Mouse (Mus musculus): ENCODE results near the gene Nfam1. TPM values are rescaled to one million over a fixed set of nuclear protein-coding genes. Genes with fewer than 3 reads are reported as not detected.

The Nfam1 gene
- total and polyA plus RNA-seq, 3 experiments, result 7.4 to 10.5 TPM; not detected in 1

- H3K27ac ChIP-seq (ENCODE audit: control insufficient read depth, low read depth, low read length), result no peak overlapping the region
- H3K79me2 ChIP-seq (ENCODE audit: control insufficient read depth, insufficient read depth, low read length, poor library complexity), result no peaks in the 10 kb centered on the region
- no peaks in the 10 kb centered on the region for H3K36me3 ChIP-seq (ENCODE audit: control insufficient read depth in 1 of 2, insufficient read depth in 2 of 2, low read length in 2 of 2)
- H3K9ac ChIP-seq (ENCODE audit: control insufficient read depth, low read depth, low read length, poor library complexity, severe bottlenecking), result peak overlapping the region; percentile 30; the same call in 1 of the 2 replicates
- TF ChIP-seq TCF12 (IDR thresholded peaks at IDR 0.05; ENCODE audit: low read depth, low read length), result no peak
- TF ChIP-seq MAFK (IDR thresholded peaks at IDR 0.05; ENCODE audit: borderline replicate concordance, low read depth, low read length), result no peak
- TF ChIP-seq ELF1 (IDR thresholded peaks at IDR 0.05; ENCODE audit: low read depth, low read length), result no peak
- TF ChIP-seq GABPA (IDR thresholded peaks at IDR 0.05; ENCODE audit: low read depth, low read length), result no peak
- no peak for TF ChIP-seq USF1 (IDR thresholded peaks at IDR 0.05; ENCODE audit: low read depth, low read length)
- no peak for TF ChIP-seq E2F4 (IDR thresholded peaks at IDR 0.05; ENCODE audit: borderline replicate concordance, low read depth, low read length)
- no peak for TF ChIP-seq MAX (IDR thresholded peaks at IDR 0.05; ENCODE audit: low read length)
- TF ChIP-seq ZC3H11A (IDR thresholded peaks at IDR 0.05; ENCODE audit: low read depth, low read length), result no peak
- no peak for TF ChIP-seq POLR2AphosphoS2 (IDR thresholded peaks at IDR 0.05; ENCODE audit: low read length)
- no peak for TF ChIP-seq MAZ (IDR thresholded peaks at IDR 0.05; ENCODE audit: low read depth, low read length)
- no peak for TF ChIP-seq ETS1 (IDR thresholded peaks at IDR 0.05; ENCODE audit: low read depth, low read length)
- TF ChIP-seq MEF2A (IDR thresholded peaks at IDR 0.05; ENCODE audit: extremely low read depth, insufficient replicate concordance, low read depth, low read length, poor library complexity, severe bottlenecking), result no peak
- no peak for TF ChIP-seq MYC (IDR thresholded peaks at IDR 0.05; ENCODE audit: low read depth, low read length)
- no peak for TF ChIP-seq ZKSCAN1 (IDR thresholded peaks at IDR 0.05; ENCODE audit: low read depth, low read length)
- no peak for TF ChIP-seq SMC3 (IDR thresholded peaks at IDR 0.05; ENCODE audit: low read depth, low read length)
- TF ChIP-seq POLR2AphosphoS5 (IDR thresholded peaks at IDR 0.05; ENCODE audit: borderline replicate concordance, low read depth, low read length), result no peak
- no peak for TF ChIP-seq BHLHE40 (IDR thresholded peaks at IDR 0.05; ENCODE audit: borderline replicate concordance, low read depth, low read length)
- H3K4me1 ChIP-seq (ENCODE audit: control insufficient read depth in 1 of 2, insufficient read depth in 2 of 2, low read length in 2 of 2), result peaks cover 0 to 10% of the 10 kb centered on the region in 2 experiments; a peak in 2 of 4 replicates
- peak overlapping the region; percentile 30 to 68 for H3K4me3 ChIP-seq (ENCODE audit: control insufficient read depth in 1 of 2, insufficient read depth in 1 of 2, low read depth in 2 of 2, low read length in 2 of 2)
- no peaks in the 10 kb centered on the region for H3K9me3 ChIP-seq (replicated peaks; ENCODE audit: insufficient read depth, low read length)
- DNase-seq (ENCODE audit: low read depth, low spot score), result no peak
- peaks cover 0 to 2% of the 10 kb centered on the region in 2 experiments; a peak in 2 of 4 replicates for H3K27me3 ChIP-seq (ENCODE audit: control insufficient read depth in 1 of 2, insufficient read depth in 2 of 2, low read length in 2 of 2)
These were observed 45.9 kb downstream of the Nfam1 start for GRCm38 (mm10) chr15:82987014-82987731.

GRCm38 (mm10) chr15:82984574-82984973, 48.5 kb downstream of the Nfam1 start:
- H3K79me2 ChIP-seq (ENCODE audit: control insufficient read depth, insufficient read depth, low read length, poor library complexity), result no peaks in the 10 kb centered on the region
- no peak for TF ChIP-seq MYC (IDR thresholded peaks at IDR 0.05; ENCODE audit: low read depth, low read length)
- TF ChIP-seq RAD21 (IDR thresholded peaks at IDR 0.05; ENCODE audit: low read depth, low read length), result no peak
- TF ChIP-seq USF1 (IDR thresholded peaks at IDR 0.05; ENCODE audit: low read depth, low read length), result no peak
- TF ChIP-seq GABPA (IDR thresholded peaks at IDR 0.05; ENCODE audit: low read depth, low read length), result no peak
- TF ChIP-seq TAL1 (IDR thresholded peaks at IDR 0.05; ENCODE audit: low read length), result no peak
- no peak for TF ChIP-seq HCFC1 (IDR thresholded peaks at IDR 0.05; ENCODE audit: low read depth, low read length)
- TF ChIP-seq GATA1 (IDR thresholded peaks at IDR 0.05; ENCODE audit: low read depth, low read length), result no peak
- TF ChIP-seq E2F4 (IDR thresholded peaks at IDR 0.05; ENCODE audit: borderline replicate concordance, low read depth, low read length), result no peak
- TF ChIP-seq POLR2AphosphoS2 (IDR thresholded peaks at IDR 0.05; ENCODE audit: low read length), result no peak
- TF ChIP-seq RCOR1 (IDR thresholded peaks at IDR 0.05; ENCODE audit: low read depth, low read length), result no peak
- TF ChIP-seq USF2 (IDR thresholded peaks at IDR 0.05; ENCODE audit: borderline replicate concordance in 1 of 2, insufficient read depth in 1 of 2, low read depth in 1 of 2, low read length in 2 of 2), result no peak
- no peak for TF ChIP-seq TCF12 (IDR thresholded peaks at IDR 0.05; ENCODE audit: low read depth, low read length)
- no peak for TF ChIP-seq NRF1 (IDR thresholded peaks at IDR 0.05; ENCODE audit: insufficient read depth, low read depth, low read length, poor library complexity, severe bottlenecking)
- TF ChIP-seq POLR2A (IDR thresholded peaks at IDR 0.05; ENCODE audit: control insufficient read depth in 1 of 2, insufficient read depth in 1 of 2, low read depth in 1 of 2, low read length in 2 of 2, poor library complexity in 1 of 2), result no peak
- no peak for TF ChIP-seq EP300 (IDR thresholded peaks at IDR 0.05; ENCODE audit: low read depth in 1 of 2, low read length in 2 of 2)
- no peak for TF ChIP-seq SMC3 (IDR thresholded peaks at IDR 0.05; ENCODE audit: low read depth, low read length)
- no peak for TF ChIP-seq MAFK (IDR thresholded peaks at IDR 0.05; ENCODE audit: borderline replicate concordance, low read depth, low read length)
- TF ChIP-seq ETS1 (IDR thresholded peaks at IDR 0.05; ENCODE audit: low read depth, low read length), result no peak
- no peak for TF ChIP-seq MYB (IDR thresholded peaks at IDR 0.05; ENCODE audit: low read depth, low read length)
- no peaks in the 10 kb centered on the region for H3K36me3 ChIP-seq (ENCODE audit: control insufficient read depth in 1 of 2, insufficient read depth in 2 of 2, low read length in 2 of 2)
- peaks cover 0 to 9% of the 10 kb centered on the region in 2 experiments; a peak in 2 of 4 replicates for H3K27me3 ChIP-seq (ENCODE audit: control insufficient read depth in 1 of 2, insufficient read depth in 2 of 2, low read length in 2 of 2)
- H3K9ac ChIP-seq (ENCODE audit: control insufficient read depth, low read depth, low read length, poor library complexity, severe bottlenecking), result no peak overlapping the region
- H3K4me1 ChIP-seq (ENCODE audit: control insufficient read depth in 1 of 2, insufficient read depth in 2 of 2, low read length in 2 of 2), result peaks cover 0 to 10% of the 10 kb centered on the region in 2 experiments; a peak in 2 of 4 replicates
- H3K9me3 ChIP-seq (replicated peaks; ENCODE audit: insufficient read depth, low read length), result no peaks in the 10 kb centered on the region
- DNase-seq (ENCODE audit: low read depth, low spot score), result no peak
- H3K4me3 ChIP-seq (ENCODE audit: control insufficient read depth in 1 of 2, insufficient read depth in 1 of 2, low read depth in 2 of 2, low read length in 2 of 2), result no peak overlapping the region
- no peak overlapping the region for H3K27ac ChIP-seq (ENCODE audit: control insufficient read depth, low read depth, low read length)
